Mouse (Mus musculus) bone marrow, adult 2 months (tissue): ENCODE data around the gene Man1a.

ENCODE experiments used
- CTCF ChIP-seq: fragments of 200-500 bp; IDR thresholded peaks from 2 replicates; pipeline ENCODE4 v1.5.1; 2011; ENCODE audit warnings: low read length, control low read depth; ENCODE audit not compliant: control insufficient read depth, insufficient read depth
- POLR2A ChIP-seq: fragments of 200-500 bp; IDR thresholded peaks from 2 replicates; pipeline ENCODE4 v1.6.1; 2011; ENCODE audit warnings: low read depth, mild to moderate bottlenecking, control low read depth, low read length, borderline replicate concordance; ENCODE audit not compliant: control insufficient read depth

- TF ChIP-seq POLR2A = no peak
- TF ChIP-seq CTCF = no peak
Measured at GRCm38 (mm10) chr10:54017904-54018454, 58.4 kb downstream of the Man1a start.
